Mouse (Mus musculus) midbrain, embryonic 13.5 days (tissue): Measurements from ENCODE around the gene Olfr149. TPM values are rescaled to one million over a fixed set of nuclear protein-coding genes. Genes with fewer than 3 reads are reported as not detected.

Experiments
- ATAC-seq: fragments of 200-750 bp; cut with Nextera tagmentation; 2 replicates; pipeline ENCODE4 v1.8.0; 2017; ENCODE audit warnings: mild to moderate bottlenecking, moderate TSS enrichment, moderate library complexity
- H3K27ac ChIP-seq: fragments of 300-500 bp; sonication (generic); 2 replicates; pipeline ENCODE4 v1.5.1; 2015; ENCODE audit warnings: inconsistent platforms, mild to moderate bottlenecking, moderate library complexity
- H3K27me3 ChIP-seq: fragments of 300-500 bp; sonication (generic); 2 replicates; pipeline ENCODE4 v1.6.1; 2015; ENCODE audit warnings: mild to moderate bottlenecking, inconsistent platforms
- H3K36me3 ChIP-seq: fragments of 300-500 bp; sonication (generic); 2 replicates; pipeline ENCODE4 v1.6.1; 2015; ENCODE audit warnings: mild to moderate bottlenecking, inconsistent platforms
- H3K4me1 ChIP-seq: fragments of 300-500 bp; sonication (generic); replicated peaks from 2 replicates; pipeline ENCODE4 v1.6.1; 2015; ENCODE audit warnings: inconsistent platforms
- H3K4me2 ChIP-seq: fragments of 300-500 bp; sonication (generic); replicated peaks from 2 replicates; pipeline ENCODE4 v1.6.1; 2015; ENCODE audit warnings: moderate library complexity, mild to moderate bottlenecking, inconsistent platforms
- H3K4me3 ChIP-seq: fragments of 300-500 bp; sonication (generic); replicated peaks from 2 replicates; pipeline ENCODE4 v1.5.1; 2015; ENCODE audit warnings: mild to moderate bottlenecking, inconsistent platforms
- H3K9ac ChIP-seq: fragments of 300-500 bp; sonication (generic); replicated peaks from 2 replicates; pipeline ENCODE4 v1.6.1; 2015; ENCODE audit warnings: mild to moderate bottlenecking, inconsistent platforms
- H3K9me3 ChIP-seq: fragments of 300-500 bp; sonication (generic); 2 replicates; pipeline ENCODE4 v1.6.1; 2016; ENCODE audit warnings: mild to moderate bottlenecking, inconsistent platforms
- WGBS: fragments of 180-500 bp; shearing (Covaris S2); methylation state at CpG from one replicate; pipeline ENCODE4 v1.1.7; 2015; 5-methylcytosine and 5-hydroxymethylcytosine counted together
- polyA plus RNA-seq: library from polyadenylated mRNA; unstranded; fragments of >200 nt; fragmentation: Nextera tagmentation; extraction: Ambion mirVana; gene quantifications from 2 replicates; pipeline ENCODE4 v1.2.1, GENCODE M21; 2015

Gene Olfr149
- polyA plus RNA-seq, 1 experiment from 2014 or later = not detected

DNA sequence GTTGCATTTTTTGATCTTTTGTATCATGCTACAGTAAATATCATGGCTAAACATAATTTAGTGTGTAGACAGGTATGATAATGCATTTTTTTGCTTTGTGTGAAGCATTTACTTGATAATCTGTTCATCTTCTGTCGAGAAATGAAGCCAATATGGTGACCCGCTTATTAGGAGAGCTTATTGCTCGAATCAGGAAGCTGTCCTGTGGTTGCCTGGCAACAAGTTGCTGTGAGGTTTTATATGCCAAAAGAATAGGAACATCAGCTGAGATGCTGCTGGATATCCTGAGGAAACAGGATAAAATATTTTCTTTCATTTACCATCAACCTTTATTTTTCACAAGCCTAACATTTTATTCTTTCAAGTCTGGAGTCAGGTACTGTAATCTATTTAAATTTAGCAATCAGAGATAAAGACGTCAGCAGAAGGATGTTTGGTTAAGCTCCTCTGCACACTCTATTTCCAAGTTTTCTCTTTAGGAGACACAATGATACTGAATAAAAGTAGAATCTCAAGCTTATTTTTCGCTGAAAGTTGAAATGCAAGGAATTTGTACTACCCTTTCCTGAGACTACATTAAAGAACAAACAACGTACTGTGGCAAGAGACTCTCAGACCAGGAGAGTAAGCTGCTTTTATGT is 52.0 kb downstream of the Olfr149 start:
- no peak overlapping the region for H3K4me3 ChIP-seq
- no peaks in the 10 kb centered on the region for H3K36me3 ChIP-seq
- no peaks in the 10 kb centered on the region for H3K4me1 ChIP-seq
- H3K27me3 ChIP-seq = no peaks in the 10 kb centered on the region
- no peak for ATAC-seq
- H3K9ac ChIP-seq = no peak overlapping the region
- no peak overlapping the region for H3K4me2 ChIP-seq
- no peaks in the 10 kb centered on the region for H3K9me3 ChIP-seq
- 63% methylated on average over 6 of the region's 6 CpGs for WGBS
- no peak overlapping the region for H3K27ac ChIP-seq

Other genes starting within 250 kb of the Olfr149 start
- not detected in 2 replicates for gene Olfr955, start 235.2 kb downstream of the Olfr149 start, polyA plus RNA-seq
- not detected in 2 replicates for gene Olfr44, start 213.1 kb downstream of the Olfr149 start, polyA plus RNA-seq
- gene Olfr957, start 191.3 kb downstream of the Olfr149 start, polyA plus RNA-seq = not detected in 2 replicates
- gene Olfr958, start 153.1 kb downstream of the Olfr149 start, polyA plus RNA-seq = not detected in 2 replicates
- not detected in 2 replicates for gene Olfr959, start 131.5 kb downstream of the Olfr149 start, polyA plus RNA-seq
- gene AW551984, start 102.7 kb downstream of the Olfr149 start, polyA plus RNA-seq = 59.7 and 66.7 TPM in 2 replicates
- not detected in 2 replicates for gene Olfr148, start 96.5 kb downstream of the Olfr149 start, polyA plus RNA-seq
- not detected in 2 replicates for gene Olfr960, start 85.7 kb downstream of the Olfr149 start, polyA plus RNA-seq
- not detected in 2 replicates for gene Olfr961, start 62.0 kb downstream of the Olfr149 start, polyA plus RNA-seq
- gene Olfr963, start 39.9 kb downstream of the Olfr149 start, polyA plus RNA-seq = not detected in 2 replicates
- gene Olfr965, start 4.2 kb upstream of the Olfr149 start, polyA plus RNA-seq = not detected in 2 replicates
- gene Olfr150, start 23.9 kb upstream of the Olfr149 start, polyA plus RNA-seq = not detected in 2 replicates
- gene Olfr967, start 39.1 kb upstream of the Olfr149 start, polyA plus RNA-seq = not detected in 2 replicates
- not detected in 2 replicates for gene Olfr968, start 76.1 kb upstream of the Olfr149 start, polyA plus RNA-seq
- not detected in 2 replicates for gene Olfr969, start 83.8 kb upstream of the Olfr149 start, polyA plus RNA-seq
- not detected in 2 replicates for gene Olfr970, start 101.7 kb upstream of the Olfr149 start, polyA plus RNA-seq
- gene Olfr971, start 129.8 kb upstream of the Olfr149 start, polyA plus RNA-seq = not detected in 2 replicates
- not detected in 2 replicates for gene Olfr972, start 159.3 kb upstream of the Olfr149 start, polyA plus RNA-seq
- gene Olfr229, start 200.2 kb upstream of the Olfr149 start, polyA plus RNA-seq = not detected in 2 replicates
- gene Olfr974, start 230.4 kb upstream of the Olfr149 start, polyA plus RNA-seq = not detected in 2 replicates
- 0.05 TPM in 1 of 2 replicates, not detected in the other for gene Olfr975, start 244.9 kb upstream of the Olfr149 start, polyA plus RNA-seq